Mouse (Mus musculus): ENCODE measurements at regions not wholly inside any gene's neighbourhood (a gene's known extent, or its start where the extent isn't known, plus 50 kb on each side); places are given as distances from the start of the nearest gene placed in this dataset.

- H3K4me2 ChIP-seq, result no peak overlapping the region
- H3K4me3 ChIP-seq (ENCODE audit: low read depth, low read length), result no peak overlapping the region
- no peak overlapping the region for H3K27ac ChIP-seq (ENCODE audit: low read depth, low read length)
- no peaks in the 10 kb centered on the region for H3K4me1 ChIP-seq (replicated peaks; ENCODE audit: control insufficient read depth, insufficient read depth, low read length)
- ATAC-seq (replicated peaks; ENCODE audit: low FRiP score) (no peak), DNase-seq (ENCODE audit: low spot score) (no peak)
- no peaks in the 10 kb centered on the region for H3K27me3 ChIP-seq (replicated peaks; ENCODE audit: control insufficient read depth, insufficient read depth, low read length)
- no peak overlapping the region for H3K9ac ChIP-seq (ENCODE audit: low read depth, low read length)
- no peaks in the 10 kb centered on the region for H3K9me3 ChIP-seq (ENCODE audit: control insufficient read depth, low read length)
- WGBS, result 80% methylated on average over 9 of the region's 9 CpGs
- H3K36me3 ChIP-seq (ENCODE audit: control insufficient read depth, insufficient read depth, low read length), result no peaks in the 10 kb centered on the region
Observed at GRCm38 (mm10) chr3:149402496-149402895, 412.1 kb upstream of the Adgrl2 start.

- ATAC-seq (replicated peaks; ENCODE audit: low FRiP score) (no peak), DNase-seq (ENCODE audit: low spot score) (no peak)
- H3K4me1 ChIP-seq (replicated peaks; ENCODE audit: control insufficient read depth, insufficient read depth, low read length), result no peaks in the 10 kb centered on the region
- H3K27me3 ChIP-seq (replicated peaks; ENCODE audit: control insufficient read depth, insufficient read depth, low read length), result no peaks in the 10 kb centered on the region
- no peak overlapping the region for H3K9ac ChIP-seq (ENCODE audit: low read depth, low read length)
- no peak overlapping the region for H3K27ac ChIP-seq (ENCODE audit: low read depth, low read length)
- no peak overlapping the region for H3K4me2 ChIP-seq
- 42% methylated on average over 4 of the region's 4 CpGs for WGBS
- no peak overlapping the region for H3K4me3 ChIP-seq (ENCODE audit: low read depth, low read length)
- H3K9me3 ChIP-seq (ENCODE audit: control insufficient read depth, low read length), result no peaks in the 10 kb centered on the region
- H3K36me3 ChIP-seq (ENCODE audit: control insufficient read depth, insufficient read depth, low read length), result no peaks in the 10 kb centered on the region
Observed at GRCm38 (mm10) chr3:149395082-149395481, 404.7 kb upstream of the Adgrl2 start.

DNA sequence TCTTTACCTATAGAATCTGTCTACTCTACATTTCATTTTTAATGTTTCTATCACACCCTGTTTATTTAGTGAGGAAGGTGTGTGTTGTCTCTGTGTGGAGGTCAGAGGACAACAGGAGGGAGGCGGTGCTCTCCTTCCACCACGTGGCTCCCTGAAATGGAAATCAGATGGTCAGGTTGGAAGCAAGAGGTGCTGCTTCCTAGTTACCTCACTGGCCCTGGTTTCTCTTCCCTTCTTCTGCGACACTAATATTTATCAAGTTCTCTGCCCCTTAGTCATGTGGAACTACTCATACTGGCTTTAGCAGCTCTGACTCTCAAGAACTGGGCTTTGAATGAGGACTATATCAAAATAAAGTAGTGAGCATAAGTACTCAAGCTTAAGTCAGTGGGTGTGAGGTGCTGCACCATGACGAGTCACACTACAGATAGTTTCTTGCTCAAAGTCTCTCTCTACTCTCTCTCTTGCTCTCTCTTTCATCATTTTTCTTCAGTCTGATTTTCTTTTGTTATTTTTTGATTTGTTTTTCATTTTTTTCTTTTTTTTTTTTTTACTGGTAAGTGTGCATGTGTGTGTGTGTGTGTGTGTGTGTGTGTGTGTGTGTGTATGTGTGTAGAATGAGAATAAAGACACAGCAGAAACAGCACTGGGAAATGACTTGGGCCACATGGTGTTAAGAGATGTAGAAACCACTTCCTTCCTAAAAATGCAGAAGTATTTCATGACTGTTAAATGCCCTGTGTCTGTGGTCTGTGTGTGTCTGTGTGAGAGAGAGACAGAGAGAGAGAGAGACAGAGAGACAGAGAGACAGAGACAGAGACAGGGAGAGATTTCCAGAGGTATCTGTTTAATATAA lies 403.2 kb upstream of the Adgrl2 start:
- Histone ChIP-seq H3K4me2 (no peak overlapping the region), H3K9me3 (ENCODE audit: control insufficient read depth, low read length) (no peaks in the 10 kb centered on the region), H3K9ac (ENCODE audit: low read depth, low read length) (no peak overlapping the region), H3K27me3 (replicated peaks; ENCODE audit: control insufficient read depth, insufficient read depth, low read length) (no peaks in the 10 kb centered on the region), H3K27ac (ENCODE audit: low read depth, low read length) (no peak overlapping the region), H3K36me3 (ENCODE audit: control insufficient read depth, insufficient read depth, low read length) (no peaks in the 10 kb centered on the region), H3K4me1 (replicated peaks; ENCODE audit: control insufficient read depth, insufficient read depth, low read length) (no peaks in the 10 kb centered on the region), H3K4me3 (ENCODE audit: low read depth, low read length) (no peak overlapping the region)
- WGBS, result 48% methylated on average over 4 of the region's 4 CpGs
- ATAC-seq (replicated peaks; ENCODE audit: low FRiP score) (no peak; the same call in 1 of the 2 replicates), DNase-seq (ENCODE audit: low spot score) (no peak)

- Histone ChIP-seq H3K4me1 (replicated peaks; ENCODE audit: control insufficient read depth, insufficient read depth, low read length) (no peaks in the 10 kb centered on the region), H3K27me3 (replicated peaks; ENCODE audit: control insufficient read depth, insufficient read depth, low read length) (no peaks in the 10 kb centered on the region), H3K4me2 (no peak overlapping the region), H3K27ac (ENCODE audit: low read depth, low read length) (no peak overlapping the region), H3K9me3 (ENCODE audit: control insufficient read depth, low read length) (no peaks in the 10 kb centered on the region), H3K36me3 (ENCODE audit: control insufficient read depth, insufficient read depth, low read length) (no peaks in the 10 kb centered on the region), H3K9ac (ENCODE audit: low read depth, low read length) (no peak overlapping the region), H3K4me3 (ENCODE audit: low read depth, low read length) (no peak overlapping the region)
- DNase-seq (ENCODE audit: low spot score), result no peak
- ATAC-seq (replicated peaks; ENCODE audit: low FRiP score), result no peak
- WGBS, result 91% methylated on average over 9 of the region's 9 CpGs
Observed at GRCm38 (mm10) chr3:149392164-149392563, 401.8 kb upstream of the Adgrl2 start.

DNA sequence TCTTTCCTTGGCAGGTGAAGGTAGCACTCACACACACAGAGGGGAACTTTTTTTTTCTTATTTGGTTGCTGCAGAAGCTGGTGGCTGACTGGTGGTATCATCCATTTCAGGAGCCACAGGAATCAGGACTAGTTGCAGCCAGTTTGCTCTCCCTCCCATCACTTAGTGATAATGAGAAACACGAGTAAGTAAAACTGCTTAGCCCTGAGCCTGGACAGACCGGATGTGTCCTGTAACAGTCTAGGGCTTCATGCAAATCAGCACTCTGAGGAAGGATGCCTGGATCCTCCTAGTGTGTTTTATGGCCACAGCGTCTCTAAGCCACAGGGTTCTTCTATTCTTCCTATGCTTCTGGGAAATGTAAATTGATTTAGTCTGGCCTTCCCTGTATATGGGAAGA lies 397.2 kb upstream of the Adgrl2 start:
- Histone ChIP-seq H3K4me2 (no peak overlapping the region), H3K9me3 (ENCODE audit: control insufficient read depth, low read length) (no peaks in the 10 kb centered on the region), H3K36me3 (ENCODE audit: control insufficient read depth, insufficient read depth, low read length) (no peaks in the 10 kb centered on the region), H3K27me3 (replicated peaks; ENCODE audit: control insufficient read depth, insufficient read depth, low read length) (no peaks in the 10 kb centered on the region), H3K4me3 (ENCODE audit: low read depth, low read length) (no peak overlapping the region), H3K9ac (ENCODE audit: low read depth, low read length) (no peak overlapping the region), H3K4me1 (replicated peaks; ENCODE audit: control insufficient read depth, insufficient read depth, low read length) (no peaks in the 10 kb centered on the region), H3K27ac (ENCODE audit: low read depth, low read length) (no peak overlapping the region)
- DNase-seq (ENCODE audit: low spot score) (no peak), ATAC-seq (replicated peaks; ENCODE audit: low FRiP score) (no peak)
- WGBS, result 26% methylated on average over 3 of the region's 3 CpGs

- no peaks in the 10 kb centered on the region for H3K4me1 ChIP-seq (replicated peaks; ENCODE audit: control insufficient read depth, insufficient read depth, low read length)
- no peak overlapping the region for H3K4me3 ChIP-seq (ENCODE audit: low read depth, low read length)
- no peak overlapping the region for H3K9ac ChIP-seq (ENCODE audit: low read depth, low read length)
- no peak overlapping the region for H3K27ac ChIP-seq (ENCODE audit: low read depth, low read length)
- WGBS, result 62% methylated on average over 2 of the region's 2 CpGs
- H3K9me3 ChIP-seq (ENCODE audit: control insufficient read depth, low read length), result no peaks in the 10 kb centered on the region
- H3K27me3 ChIP-seq (replicated peaks; ENCODE audit: control insufficient read depth, insufficient read depth, low read length), result no peaks in the 10 kb centered on the region
- H3K36me3 ChIP-seq (ENCODE audit: control insufficient read depth, insufficient read depth, low read length), result no peaks in the 10 kb centered on the region
- DNase-seq (ENCODE audit: low spot score) (no peak), ATAC-seq (replicated peaks; ENCODE audit: low FRiP score) (no peak)
- H3K4me2 ChIP-seq, result no peak overlapping the region
Observed at GRCm38 (mm10) chr3:149386027-149386426, 395.7 kb upstream of the Adgrl2 start.

DNA sequence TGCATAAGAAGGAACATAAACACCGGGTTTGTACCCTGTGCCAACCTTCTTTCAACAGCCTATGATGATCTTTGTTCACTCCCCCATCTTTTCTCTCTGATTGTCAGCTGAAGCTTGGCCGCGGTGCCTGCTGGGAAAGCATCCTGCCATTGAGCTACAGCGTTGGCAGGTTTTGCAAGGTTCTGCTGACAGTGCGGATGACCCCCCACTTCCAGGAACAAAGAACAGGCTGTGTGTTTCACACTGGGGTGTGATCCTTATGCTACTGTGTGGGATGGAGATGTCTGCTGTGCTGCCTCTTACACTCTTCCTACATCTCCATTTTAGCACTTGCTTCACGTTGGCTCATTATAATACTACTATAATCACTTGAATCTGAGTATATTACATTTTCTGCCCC lies 395.0 kb upstream of the Adgrl2 start:
- ATAC-seq (replicated peaks; ENCODE audit: low FRiP score) (no peak), DNase-seq (ENCODE audit: low spot score) (no peak)
- H3K4me1 ChIP-seq (replicated peaks; ENCODE audit: control insufficient read depth, insufficient read depth, low read length), result no peaks in the 10 kb centered on the region
- H3K9ac ChIP-seq (ENCODE audit: low read depth, low read length), result no peak overlapping the region
- no peaks in the 10 kb centered on the region for H3K9me3 ChIP-seq (ENCODE audit: control insufficient read depth, low read length)
- H3K27me3 ChIP-seq (replicated peaks; ENCODE audit: control insufficient read depth, insufficient read depth, low read length), result no peaks in the 10 kb centered on the region
- no peaks in the 10 kb centered on the region for H3K36me3 ChIP-seq (ENCODE audit: control insufficient read depth, insufficient read depth, low read length)
- H3K4me2 ChIP-seq, result no peak overlapping the region
- 62% methylated on average over 6 of the region's 6 CpGs for WGBS
- H3K4me3 ChIP-seq (ENCODE audit: low read depth, low read length), result no peak overlapping the region
- no peak overlapping the region for H3K27ac ChIP-seq (ENCODE audit: low read depth, low read length)

- Histone ChIP-seq H3K36me3 (ENCODE audit: control insufficient read depth, insufficient read depth, low read length) (no peaks in the 10 kb centered on the region), H3K9me3 (ENCODE audit: control insufficient read depth, low read length) (no peaks in the 10 kb centered on the region), H3K27me3 (replicated peaks; ENCODE audit: control insufficient read depth, insufficient read depth, low read length) (no peaks in the 10 kb centered on the region), H3K4me3 (ENCODE audit: low read depth, low read length) (no peak overlapping the region), H3K4me2 (no peak overlapping the region), H3K9ac (ENCODE audit: low read depth, low read length) (no peak overlapping the region), H3K27ac (ENCODE audit: low read depth, low read length) (no peak overlapping the region), H3K4me1 (replicated peaks; ENCODE audit: control insufficient read depth, insufficient read depth, low read length) (no peaks in the 10 kb centered on the region)
- 77% methylated on average over 10 of the region's 10 CpGs for WGBS
- no peak for ATAC-seq (replicated peaks; ENCODE audit: low FRiP score)
- no peak for DNase-seq (ENCODE audit: low spot score)
Observed at GRCm38 (mm10) chr3:149381559-149382245, 391.3 kb upstream of the Adgrl2 start.

GRCm38 (mm10) chr3:149381051-149381450 lies 390.7 kb upstream of the Adgrl2 start:
- no peak overlapping the region for H3K4me2 ChIP-seq

More at GRCm38 (mm10) chr3:149381051-149381450, 390.7 kb upstream of the Adgrl2 start:
- no peak for ATAC-seq (replicated peaks; ENCODE audit: low FRiP score)
- Histone ChIP-seq H3K27me3 (replicated peaks; ENCODE audit: control insufficient read depth, insufficient read depth, low read length) (no peaks in the 10 kb centered on the region), H3K4me3 (ENCODE audit: low read depth, low read length) (no peak overlapping the region), H3K9me3 (ENCODE audit: control insufficient read depth, low read length) (no peaks in the 10 kb centered on the region), H3K9ac (ENCODE audit: low read depth, low read length) (no peak overlapping the region), H3K4me1 (replicated peaks; ENCODE audit: control insufficient read depth, insufficient read depth, low read length) (no peaks in the 10 kb centered on the region), H3K36me3 (ENCODE audit: control insufficient read depth, insufficient read depth, low read length) (no peaks in the 10 kb centered on the region), H3K27ac (ENCODE audit: low read depth, low read length) (no peak overlapping the region)
- DNase-seq (ENCODE audit: low spot score), result no peak
- 69% methylated on average over 6 of the region's 6 CpGs for WGBS
